Mouse (Mus musculus): ENCODE data around the gene Atp2b2.
A peak's percentile ranks its signal among the peaks of the same experiment; 100 is the strongest.

Gene Atp2b2

DNA sequence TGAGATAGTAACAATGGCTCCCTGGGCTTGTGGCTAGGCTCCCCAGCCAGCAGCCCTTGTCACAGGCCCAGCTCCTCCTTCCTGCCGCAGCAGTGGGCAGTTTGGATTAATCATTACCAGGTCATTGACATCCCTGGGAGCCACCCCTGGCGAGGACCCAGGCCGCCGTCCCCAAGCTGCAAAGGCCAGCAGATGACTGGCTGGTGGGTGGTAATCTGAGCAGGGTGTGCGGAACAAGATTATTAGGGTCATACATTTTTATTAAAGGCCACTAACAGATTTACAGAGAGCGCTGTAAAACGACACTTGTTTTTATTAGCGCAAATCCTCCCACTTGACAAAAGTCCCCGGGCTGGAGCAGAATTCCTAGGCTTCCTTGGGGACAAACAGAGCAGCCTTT, 29.6 kb downstream of the Atp2b2 start:
- no peak for DNase-seq (ENCODE audit: low spot score in 2 of 2)

DNA sequence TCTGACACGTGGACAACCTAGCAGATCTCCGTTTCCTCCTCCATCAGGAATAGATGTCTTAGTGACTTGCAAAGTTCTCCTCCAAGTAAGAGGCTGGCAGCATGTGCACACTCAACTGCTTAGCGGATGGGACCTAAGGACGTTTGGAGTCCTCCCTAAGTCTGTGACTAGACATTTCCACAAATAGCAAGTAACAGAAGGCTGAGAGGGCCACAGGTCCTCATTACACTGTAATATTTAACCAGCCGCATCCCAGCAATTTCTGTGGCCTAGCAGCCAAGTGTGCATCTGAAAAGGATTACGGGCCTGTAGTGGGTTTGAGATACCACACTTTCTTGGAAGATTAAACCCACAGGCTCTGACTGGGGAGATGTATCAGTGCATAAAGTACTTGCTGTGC, 30.4 kb downstream of the Atp2b2 start:
- DNase-seq (ENCODE audit: low spot score in 2 of 2) = no peak

DNA sequence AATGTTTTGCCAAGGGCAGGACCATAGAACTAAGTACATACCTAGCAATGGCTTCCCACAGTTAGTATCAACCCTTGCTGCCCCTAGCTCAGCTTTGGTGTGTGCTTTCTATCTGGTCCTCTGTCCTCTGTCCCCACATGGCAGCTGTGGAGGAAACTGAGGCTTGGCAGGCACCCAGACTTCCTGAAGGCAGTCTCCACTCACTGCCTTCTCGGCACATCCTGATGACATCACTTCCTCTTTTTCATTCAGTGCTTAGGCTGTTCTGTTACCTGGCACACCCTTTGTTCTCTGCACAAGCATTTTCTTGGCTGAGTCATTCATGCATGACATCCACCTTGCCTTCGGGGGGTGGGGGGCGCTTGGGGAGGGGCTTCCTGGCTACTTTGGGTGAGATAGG, 38.6 kb downstream of the Atp2b2 start:
- no peak for DNase-seq (ENCODE audit: low spot score in 2 of 2)

DNA sequence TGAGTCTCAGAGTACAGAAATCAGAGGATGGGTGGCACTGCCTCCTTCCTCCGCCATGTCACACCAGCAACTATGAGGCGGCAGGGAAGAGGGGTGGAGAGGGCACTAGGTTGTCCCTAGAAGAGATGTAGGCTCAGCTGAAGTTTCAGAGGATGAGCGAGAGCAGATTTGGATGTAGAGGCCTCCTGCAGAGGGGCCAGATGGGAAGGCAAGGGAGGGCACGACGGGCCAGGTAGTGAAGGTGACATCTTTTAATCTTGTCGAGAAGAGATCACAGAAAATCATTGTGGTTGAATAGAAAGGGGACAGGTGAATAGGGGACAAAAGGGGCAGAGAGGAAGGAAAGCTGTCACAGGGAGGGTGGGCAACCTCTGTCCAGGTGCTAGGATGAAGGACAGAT, 41.5 kb downstream of the Atp2b2 start:
- DNase-seq (ENCODE audit: low spot score in 2 of 2) = no peak

DNA sequence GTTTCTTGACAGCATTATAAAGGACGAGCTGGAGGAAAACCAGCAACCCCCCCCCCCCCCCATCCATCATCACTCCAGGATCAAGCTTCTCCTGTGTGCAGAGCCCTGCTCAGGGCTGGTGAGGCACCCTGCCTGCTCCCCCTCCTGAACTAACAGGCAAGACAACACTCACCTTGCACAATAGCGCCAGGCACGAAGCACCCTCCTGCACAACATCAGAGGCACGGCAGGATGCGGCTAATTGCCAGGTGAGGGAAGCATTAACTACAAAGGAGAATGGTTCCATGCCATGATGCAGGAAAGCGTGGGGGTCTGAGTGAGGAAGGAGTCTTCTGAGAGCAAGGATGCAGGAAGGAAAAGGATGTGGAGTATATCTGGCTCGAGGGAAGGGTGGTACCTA, 42.1 kb downstream of the Atp2b2 start:
- DNase-seq (ENCODE audit: low spot score in 2 of 2) = no peak

DNA sequence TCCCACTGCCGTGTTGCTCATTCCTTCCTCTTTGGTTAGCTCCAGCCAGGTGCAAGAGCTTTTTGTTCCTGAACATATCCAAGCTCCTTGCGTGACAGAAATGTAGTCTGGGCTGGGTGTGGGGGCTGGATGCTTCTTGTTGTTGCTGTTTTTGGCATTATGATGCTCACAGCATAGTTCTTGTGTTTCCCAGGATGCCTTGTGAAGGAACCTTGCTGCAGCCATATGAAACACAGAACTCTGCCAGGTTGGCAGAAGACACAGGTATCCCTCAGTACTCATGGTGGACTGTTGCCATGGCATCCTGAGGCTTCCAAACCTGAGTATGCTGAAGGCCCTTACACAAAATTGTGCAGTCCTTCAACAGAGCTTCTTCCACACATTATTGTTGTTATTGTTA, 44.0 kb downstream of the Atp2b2 start:
- DNase-seq (ENCODE audit: low spot score in 2 of 2) = peak; percentile 39 to 50

DNA sequence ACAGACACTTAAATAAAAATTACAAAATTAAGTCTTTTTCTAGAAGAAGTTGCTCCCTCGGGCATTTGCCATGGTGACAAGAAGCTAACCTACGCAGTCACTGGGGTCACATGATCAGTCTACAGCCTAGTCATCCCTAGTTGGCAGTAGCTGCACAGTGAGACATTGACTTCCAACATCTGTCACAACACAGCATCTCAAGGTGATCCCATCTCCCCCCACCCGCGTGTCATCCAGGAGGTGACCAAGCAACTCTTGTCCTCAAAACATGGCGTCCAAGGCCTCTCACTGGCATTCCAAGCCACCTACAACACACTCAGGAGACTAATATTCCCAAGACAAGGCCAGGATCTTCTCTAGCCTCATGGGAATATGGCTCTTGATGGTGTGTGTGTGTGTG, 48.2 kb downstream of the Atp2b2 start:
- DNase-seq (ENCODE audit: low spot score in 2 of 2) = no peak

DNA sequence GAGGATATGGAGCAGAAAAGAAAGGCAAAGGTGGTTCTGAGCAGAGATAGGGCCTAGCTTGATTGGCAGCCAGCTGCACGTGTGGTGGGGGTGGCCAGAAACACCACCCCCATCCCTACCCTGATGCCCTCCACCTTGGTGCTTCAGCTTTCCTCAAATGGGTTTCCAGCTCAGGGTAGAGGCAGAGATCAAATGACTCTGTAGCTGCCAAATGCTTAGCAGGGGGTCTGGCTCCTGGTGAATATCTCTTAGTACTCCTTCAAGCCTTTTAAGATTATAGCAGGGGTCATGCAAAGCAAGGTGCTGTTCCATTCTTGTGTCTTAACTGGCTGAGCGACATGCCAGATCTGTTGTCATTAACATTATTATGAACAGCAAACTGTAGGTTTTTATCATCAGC, 50.3 kb downstream of the Atp2b2 start:
- DNase-seq (ENCODE audit: low spot score in 2 of 2) = no peak

DNA sequence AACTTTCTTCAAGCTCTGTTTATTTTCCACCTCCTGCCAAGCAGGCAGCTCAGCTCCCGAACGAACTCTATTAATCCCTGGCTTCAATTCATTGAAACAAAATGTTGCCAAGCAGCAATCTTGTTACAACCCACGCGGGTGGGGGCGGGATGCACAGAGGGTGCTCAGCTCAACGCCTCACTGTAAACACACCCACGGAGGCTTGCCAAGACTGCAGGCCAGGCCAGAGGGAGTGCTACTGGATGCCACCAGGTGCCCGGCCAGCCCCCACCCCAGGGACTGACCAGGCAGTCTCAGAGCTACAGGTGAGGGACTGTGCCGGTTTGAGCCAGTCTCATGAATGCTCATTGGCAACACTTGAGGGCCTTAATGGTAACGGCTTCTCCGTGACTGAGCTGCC, 50.9 kb downstream of the Atp2b2 start:
- peak; percentile 86 to 91 for DNase-seq (ENCODE audit: low spot score in 2 of 2)

DNA sequence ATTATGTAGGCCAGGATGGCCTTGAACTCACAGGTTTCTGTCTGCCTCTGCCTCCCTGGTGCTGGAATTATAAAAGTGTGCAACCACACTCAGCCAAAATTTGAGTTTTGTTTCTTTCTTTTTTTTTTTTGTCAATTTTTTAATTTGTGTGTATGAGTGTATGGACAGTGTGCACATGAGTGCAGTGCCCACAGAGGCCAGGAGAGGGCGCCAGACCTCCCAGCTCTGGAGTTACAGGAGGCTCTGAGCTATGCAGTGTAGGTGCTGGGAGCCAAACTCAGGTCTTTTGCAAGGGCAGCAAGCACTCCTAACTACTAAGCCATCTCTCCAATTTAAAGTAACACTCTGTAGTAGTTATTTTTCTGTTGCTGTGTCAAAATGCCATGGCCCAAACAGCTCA, 52.4 kb downstream of the Atp2b2 start:
- no peak for DNase-seq (ENCODE audit: low spot score in 2 of 2)

DNA sequence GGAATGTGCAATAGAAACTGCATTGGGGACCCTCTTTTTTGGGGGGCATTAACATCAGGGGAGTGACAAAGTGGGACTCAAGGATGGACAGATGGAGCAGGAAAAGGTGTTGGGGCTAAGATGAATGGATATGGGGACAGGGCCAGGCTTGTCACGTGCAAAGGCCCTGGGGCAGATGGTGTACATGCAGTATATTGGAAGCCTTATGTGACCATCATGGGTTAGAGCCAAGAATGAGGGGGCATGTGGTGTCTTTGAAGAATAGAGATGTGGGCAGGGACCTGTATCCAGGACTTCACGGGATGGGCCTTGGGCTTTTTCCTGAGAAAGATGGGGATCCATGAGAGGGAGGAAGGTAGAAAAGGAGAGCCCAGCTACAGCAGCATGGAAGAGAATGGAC, 53.9 kb downstream of the Atp2b2 start:
- DNase-seq (ENCODE audit: low spot score in 2 of 2) = no peak

DNA sequence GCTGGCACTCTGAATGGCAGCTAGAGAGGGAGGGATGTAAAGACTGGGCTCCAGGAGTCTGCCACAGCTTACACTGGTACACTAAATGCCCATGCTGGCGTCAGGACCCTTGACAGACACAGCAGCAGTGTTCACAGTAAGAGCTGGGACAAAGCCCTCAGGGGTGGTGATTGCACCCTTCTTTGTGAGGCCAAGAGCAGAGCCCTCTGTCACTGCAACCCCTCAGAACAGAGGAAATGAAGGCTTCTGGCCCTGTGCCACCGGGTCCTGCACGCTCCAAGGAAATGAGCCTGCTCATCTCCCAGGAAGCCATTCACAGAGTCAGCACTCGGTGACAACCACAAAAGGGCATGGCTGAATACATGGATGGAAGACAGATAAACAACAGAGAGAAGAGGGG, 55.7 kb downstream of the Atp2b2 start:
- DNase-seq (ENCODE audit: low spot score in 2 of 2) = no peak

DNA sequence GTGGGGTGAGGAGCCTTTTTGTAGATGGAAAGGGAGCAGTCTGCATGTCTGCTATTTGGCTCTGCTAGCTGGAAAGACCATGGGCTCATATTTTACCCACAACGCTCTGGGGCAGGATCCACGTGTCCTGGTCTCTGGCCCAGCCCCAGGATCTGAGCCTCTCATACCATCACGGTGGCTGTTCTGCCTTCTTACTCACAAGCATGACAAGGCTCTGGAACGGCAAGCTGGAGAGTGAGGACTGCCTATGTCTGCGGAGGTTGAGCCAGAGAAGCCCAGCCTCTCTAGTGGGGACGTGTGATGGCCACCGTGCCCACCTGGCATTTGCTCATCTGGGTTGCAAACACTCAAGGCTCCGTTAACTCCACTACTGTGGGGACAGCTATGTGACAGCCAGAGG, 63.7 kb downstream of the Atp2b2 start:
- no peak for DNase-seq (ENCODE audit: low spot score in 2 of 2)

DNA sequence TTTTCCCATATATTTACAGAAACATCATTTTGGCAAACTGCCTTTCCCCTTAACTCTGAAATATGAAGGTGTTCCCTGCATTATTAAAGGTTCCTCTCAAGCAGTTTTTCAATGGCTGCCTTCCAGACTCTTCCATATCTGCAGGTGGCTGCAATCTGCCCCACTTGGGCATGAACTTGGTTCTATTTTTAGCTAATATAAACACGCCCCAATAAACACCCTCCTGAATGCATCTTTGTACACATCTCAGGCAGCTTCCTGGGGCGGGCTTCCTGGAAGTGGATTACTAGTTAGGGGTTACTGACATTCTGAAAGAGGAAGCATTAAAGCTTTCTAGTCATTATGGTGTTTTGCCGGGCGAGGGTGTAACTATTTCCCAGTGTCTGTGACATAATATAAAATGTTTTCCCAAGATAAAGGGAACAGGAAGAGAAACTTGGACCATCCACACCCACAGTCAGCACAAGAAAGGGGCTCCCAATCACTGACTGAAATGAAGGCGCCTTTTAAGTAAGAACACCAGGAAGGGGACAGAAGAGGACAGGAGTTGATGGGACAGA, 64.2 kb downstream of the Atp2b2 start:
- DNase-seq (ENCODE audit: low spot score in 2 of 2) = no peak

DNA sequence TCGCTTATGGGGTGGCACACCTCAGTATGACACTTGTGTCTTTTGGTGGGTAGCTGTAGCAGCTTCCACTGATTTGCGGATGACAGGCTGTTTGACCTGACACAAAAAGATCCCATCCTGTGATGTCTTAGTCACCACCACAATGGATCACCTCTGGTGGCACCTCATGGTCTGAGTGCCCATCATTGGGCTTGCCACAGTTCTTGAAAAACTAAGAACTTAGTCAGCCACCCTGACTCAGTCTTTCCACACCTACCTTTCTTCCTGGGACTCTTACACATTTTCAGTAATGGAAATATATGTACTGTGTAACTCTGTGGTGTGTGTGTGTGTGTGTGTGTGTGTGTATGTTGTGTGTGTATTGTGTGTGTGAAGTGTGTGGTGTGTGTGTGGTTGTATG, 71.5 kb downstream of the Atp2b2 start:
- DNase-seq (ENCODE audit: low spot score in 2 of 2) = no peak

DNA sequence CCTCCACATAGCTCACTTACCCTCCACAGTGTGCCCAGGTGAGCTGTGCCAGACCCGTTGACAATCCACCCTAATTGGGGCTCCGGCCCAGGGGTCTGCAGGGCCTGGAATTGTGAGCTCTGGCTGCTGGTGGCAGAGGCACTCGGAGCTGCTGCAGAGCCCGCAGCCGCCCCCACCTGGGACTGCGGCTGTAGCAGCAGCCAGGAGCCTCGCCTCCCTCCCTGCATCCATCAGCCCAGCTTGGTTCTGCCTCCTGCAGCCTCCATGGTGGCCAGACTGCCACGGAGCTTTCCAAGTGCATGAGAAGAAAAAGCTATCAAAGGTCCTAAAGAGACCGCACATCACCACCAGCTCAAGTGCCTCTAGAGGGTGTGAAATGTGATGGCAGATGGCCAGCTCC, 71.9 kb downstream of the Atp2b2 start:
- no peak for DNase-seq (ENCODE audit: low spot score in 2 of 2)

DNA sequence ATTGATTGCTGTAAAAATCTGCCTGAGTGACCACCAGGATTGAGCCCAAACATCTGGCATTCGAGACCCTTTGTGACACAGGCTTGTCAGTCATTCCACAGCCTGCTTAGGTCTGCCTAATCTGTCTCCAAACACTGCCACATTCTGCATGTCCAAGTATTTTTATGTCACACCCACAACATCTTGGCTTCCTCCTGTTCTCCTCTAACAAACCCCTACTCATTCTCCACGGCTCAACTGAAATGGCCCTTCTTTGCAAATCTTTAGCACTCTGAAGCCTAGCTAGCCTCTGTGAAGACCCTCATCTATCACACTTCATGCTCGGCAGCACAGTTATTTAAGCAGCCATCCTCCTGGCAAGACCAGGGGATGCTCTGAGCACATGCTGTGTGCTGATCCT, 72.7 kb downstream of the Atp2b2 start:
- peak in 1 of 2 experiments; percentile 44 for DNase-seq (ENCODE audit: low spot score in 2 of 2)

DNA sequence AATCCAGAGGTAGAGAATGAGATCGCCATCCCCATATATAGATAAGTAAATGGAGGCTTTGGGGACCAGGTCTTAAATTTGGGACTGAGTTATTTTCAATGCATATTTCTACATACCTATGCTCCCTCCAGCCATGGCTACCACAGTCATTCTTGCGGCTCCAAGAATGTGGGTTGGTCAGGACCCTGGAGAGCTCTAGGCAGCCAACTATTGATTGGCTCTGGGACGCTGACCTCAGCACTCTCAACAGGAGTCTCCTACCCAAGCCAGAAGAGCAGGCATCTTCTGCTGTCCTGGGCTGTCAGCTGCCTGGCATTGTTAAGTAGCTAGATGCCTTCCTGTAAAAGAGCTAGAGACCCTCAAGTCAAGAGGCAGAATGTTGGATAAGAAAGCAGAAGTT, 79.6 kb downstream of the Atp2b2 start:
- no peak for DNase-seq (ENCODE audit: low spot score in 2 of 2)

DNA sequence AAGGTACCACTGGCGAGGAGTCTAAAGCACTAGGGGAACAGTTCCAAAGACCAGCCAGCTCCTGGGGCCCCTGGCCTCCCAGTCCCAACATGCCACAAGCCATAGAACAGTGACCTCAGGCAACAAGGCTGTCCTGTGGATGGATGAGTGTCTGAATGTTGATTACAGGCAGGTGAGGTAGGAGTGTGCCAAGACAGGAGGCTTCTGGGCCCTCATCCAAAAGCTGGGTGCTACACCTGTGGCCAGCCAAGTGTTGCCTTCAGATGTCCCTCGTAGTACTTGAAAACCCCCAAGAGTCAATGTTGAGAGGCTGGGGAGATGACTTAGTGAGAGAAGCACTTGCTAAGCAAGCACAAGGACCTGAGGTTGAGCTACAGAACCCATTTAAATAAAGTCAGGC, 80.8 kb downstream of the Atp2b2 start:
- no peak for DNase-seq (ENCODE audit: low spot score in 2 of 2)

DNA sequence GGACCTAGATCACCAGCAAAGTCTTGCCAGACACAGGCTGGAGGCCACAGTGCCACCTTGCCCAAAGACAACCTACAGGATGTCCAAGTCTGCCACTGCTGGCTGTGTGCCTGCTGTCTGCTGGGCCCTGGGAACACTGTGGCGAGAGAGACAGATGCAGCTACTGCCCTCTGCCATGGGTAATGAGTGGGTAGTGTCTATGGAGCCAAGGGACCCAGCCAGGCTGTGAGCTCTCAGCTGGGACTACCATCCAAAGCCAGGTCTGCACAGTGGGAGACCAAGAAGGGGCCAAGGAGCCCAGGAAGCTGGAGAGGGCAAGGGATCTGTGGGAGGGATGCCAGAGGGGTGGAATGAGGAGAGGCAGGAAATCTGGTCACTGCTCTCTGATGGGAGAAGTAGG, 83.1 kb downstream of the Atp2b2 start:
- DNase-seq (ENCODE audit: low spot score in 2 of 2) = no peak

DNA sequence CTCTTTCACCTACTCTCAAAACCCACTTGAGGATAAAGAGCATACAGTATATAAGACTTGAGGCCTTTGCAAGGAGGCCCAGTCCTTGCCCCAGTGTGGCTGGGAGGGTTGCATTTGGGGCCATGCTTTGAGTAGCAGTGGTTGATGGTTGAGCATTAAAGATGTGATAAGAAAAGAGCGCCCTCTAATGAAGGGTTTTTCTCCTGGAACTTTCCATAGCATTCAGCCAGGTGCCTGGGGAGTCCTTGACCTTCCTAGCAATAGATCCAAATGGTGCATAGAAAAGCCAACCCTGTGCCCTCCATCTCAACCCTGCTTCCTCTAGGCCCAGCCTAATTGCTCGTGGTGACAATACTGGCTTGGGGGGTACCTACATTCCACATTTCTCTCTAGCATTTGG, 83.7 kb downstream of the Atp2b2 start:
- DNase-seq (ENCODE audit: low spot score in 2 of 2) = no peak

DNA sequence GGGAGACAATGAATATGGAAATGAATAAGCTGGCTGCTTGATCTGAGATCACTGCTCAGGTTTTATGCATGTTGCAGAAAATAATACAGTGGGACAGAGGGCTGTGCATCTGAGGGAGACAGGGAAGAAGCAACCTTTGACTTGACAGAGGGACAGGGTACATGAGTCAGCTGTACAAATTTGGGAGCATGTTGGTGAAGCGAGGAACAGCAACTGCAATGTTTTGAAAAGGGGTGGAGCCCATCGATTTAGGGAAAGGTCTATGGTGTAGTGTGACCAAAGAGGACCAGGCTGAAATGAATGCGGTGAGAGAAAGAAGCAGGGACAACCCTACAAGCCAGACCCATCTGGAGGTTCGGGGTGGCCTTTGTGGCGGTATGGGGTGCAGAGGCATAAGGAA, 84.4 kb downstream of the Atp2b2 start:
- no peak for DNase-seq (ENCODE audit: low spot score in 2 of 2)

DNA sequence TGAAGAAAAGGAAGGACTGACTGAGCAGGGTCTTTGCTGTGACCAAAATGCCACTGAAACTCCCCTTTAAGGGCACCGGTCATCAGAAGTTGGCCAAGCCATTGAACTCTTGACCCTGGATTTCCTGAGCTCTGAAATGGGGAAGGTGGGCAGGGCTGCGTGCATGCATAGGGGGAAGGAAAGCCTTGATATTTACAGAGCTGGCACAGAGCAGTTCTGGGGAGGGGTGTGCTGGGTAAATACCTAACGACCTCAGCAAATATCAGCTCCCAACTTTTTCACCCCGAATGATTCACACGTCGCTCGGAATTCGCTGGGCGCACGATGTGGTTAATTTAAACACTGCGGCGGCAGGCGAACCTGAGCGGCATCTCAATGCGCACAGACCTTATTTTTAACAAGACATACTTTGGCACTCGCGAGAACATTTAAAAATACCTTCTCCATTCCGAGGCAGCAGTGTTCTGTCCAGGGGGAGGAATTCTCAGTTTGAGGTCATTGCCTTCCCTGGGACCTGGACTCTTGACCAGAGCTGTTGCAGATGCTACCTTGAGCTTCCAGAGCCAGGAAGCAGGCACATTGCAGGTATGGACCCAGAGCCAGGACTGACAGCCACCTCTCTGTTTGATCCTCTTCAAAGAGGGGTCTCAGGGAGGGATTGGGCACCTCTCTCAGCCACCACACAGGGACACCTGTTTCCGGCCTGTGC, 85.0 kb downstream of the Atp2b2 start:
- DNase-seq (ENCODE audit: low spot score in 2 of 2) = no peak

DNA sequence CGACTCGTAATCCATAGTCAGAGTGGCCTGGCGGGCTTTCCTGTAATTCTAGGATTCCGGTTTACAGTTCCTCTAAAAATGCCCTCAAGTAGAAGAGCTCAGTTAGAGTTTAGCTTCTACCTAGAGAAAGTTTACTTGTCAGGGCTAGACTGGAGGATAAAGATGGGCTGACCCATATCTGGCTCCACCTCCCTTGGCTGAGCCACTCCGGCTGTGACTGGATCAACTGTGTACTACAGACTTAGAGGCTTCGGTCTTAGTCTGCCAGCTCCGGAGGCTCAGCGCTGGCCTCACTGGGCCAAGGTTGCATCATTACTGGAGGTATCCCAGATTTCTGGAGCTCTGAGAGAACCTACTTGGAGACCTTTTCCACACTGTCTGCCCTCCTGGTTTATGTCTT, 94.9 kb downstream of the Atp2b2 start:
- no peak for DNase-seq (ENCODE audit: low spot score in 2 of 2)

All from right cerebral cortex, adult 2 months (tissue).